Mouse (Mus musculus): ENCODE measurements around the gene Exoc3l.

DNA sequence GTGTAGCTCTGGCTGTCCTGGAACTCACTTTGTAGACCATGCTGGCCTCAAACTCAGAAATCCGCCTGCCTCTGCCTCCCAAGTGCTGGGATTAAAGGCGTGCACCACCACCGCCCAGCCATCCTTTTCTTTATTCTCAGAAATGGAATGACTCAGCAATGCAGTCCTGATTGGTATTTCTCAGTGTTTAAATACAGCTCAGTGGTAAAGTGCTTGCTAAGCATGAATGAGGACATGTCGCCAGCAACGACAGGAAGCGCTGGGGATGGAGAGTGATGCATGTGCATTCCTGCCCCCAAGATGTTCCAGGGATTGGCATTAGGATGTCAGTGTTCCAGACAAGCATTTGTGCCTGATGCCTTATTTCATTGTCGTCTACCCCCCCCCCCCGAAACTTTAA lies 7.5 kb upstream of the Exoc3l start:
- no peak for TF ChIP-seq CTCF (IDR thresholded peaks at IDR 0.05; ENCODE audit: borderline replicate concordance, control insufficient read depth, extremely low read depth, insufficient read depth, low read length, poor library complexity)
- TF ChIP-seq POLR2A (IDR thresholded peaks at IDR 0.05; ENCODE audit: control insufficient read depth, extremely low read depth, insufficient read depth, low read length, poor library complexity): no peak
